Mouse (Mus musculus): ENCODE measurements around the gene 1110002E22Rik. TPM values are rescaled to one million over a fixed set of nuclear protein-coding genes. Genes with fewer than 3 reads are reported as not detected.

1110002E22Rik gene
- polyA plus RNA-seq, 1 experiment from 2014 or later: 2.3 TPM

GRCm38 (mm10) chr3:138066348-138066856, 1.6 kb downstream of the 1110002E22Rik start:
- Histone ChIP-seq H3K9me3 (no peaks in the 10 kb centered on the region), H3K27me3 (no peaks in the 10 kb centered on the region), H3K36me3 (no peaks in the 10 kb centered on the region), H3K4me1 (peaks cover 26% of the 10 kb centered on the region), H3K9ac (no peak overlapping the region), H3K4me3 (peak overlapping the region; percentile 5), H3K27ac (no peak overlapping the region), H3K4me2 (replicated peaks) (peak overlapping the region; percentile 3)
- peak; percentile 49 for ATAC-seq (ENCODE audit: low FRiP score, low read depth)
- WGBS: 80% methylated on average over 20 of the region's 20 CpGs

- no peak for ATAC-seq (ENCODE audit: low FRiP score, low read depth)
These were observed 2.4 kb downstream of the 1110002E22Rik start, which contains the start of gene Gm5105 for GRCm38 (mm10) chr3:138067288-138067687. TSS of gene Gm5105 (minus strand) at chr3:138067388.

GRCm38 (mm10) chr3:138068103-138068502, 3.3 kb downstream of the 1110002E22Rik start:
- Histone ChIP-seq H3K27me3 (no peaks in the 10 kb centered on the region), H3K27ac (no peak overlapping the region), H3K4me2 (replicated peaks) (0 out of 2 replicates have a peak overlapping the region, but pooled peaks have one; percentile 3), H3K9ac (no peak overlapping the region), H3K4me3 (no peak overlapping the region), H3K9me3 (no peaks in the 10 kb centered on the region), H3K4me1 (peaks cover 21% of the 10 kb centered on the region), H3K36me3 (no peaks in the 10 kb centered on the region)
- ATAC-seq (ENCODE audit: low FRiP score, low read depth): no peak
- 96% methylated on average over 12 of the region's 12 CpGs for WGBS

More at GRCm38 (mm10) chr3:138067288-138067687, 2.4 kb downstream of the 1110002E22Rik start, which contains the start of gene Gm5105:
- Histone ChIP-seq H3K4me3 (peak within 1 kb of the TSS; percentile 7), H3K9me3 (no peaks in the 10 kb centered on the region), H3K4me1 (peaks cover 26% of the 10 kb centered on the region), H3K36me3 (no peaks in the 10 kb centered on the region), H3K27me3 (no peaks in the 10 kb centered on the region), H3K9ac (no peak within 1 kb of the TSS), H3K4me2 (replicated peaks) (peak within 1 kb of the TSS; percentile 3), H3K27ac (no peak within 1 kb of the TSS)
- 90% methylated on average over 12 of the region's 12 CpGs for WGBS

DNA sequence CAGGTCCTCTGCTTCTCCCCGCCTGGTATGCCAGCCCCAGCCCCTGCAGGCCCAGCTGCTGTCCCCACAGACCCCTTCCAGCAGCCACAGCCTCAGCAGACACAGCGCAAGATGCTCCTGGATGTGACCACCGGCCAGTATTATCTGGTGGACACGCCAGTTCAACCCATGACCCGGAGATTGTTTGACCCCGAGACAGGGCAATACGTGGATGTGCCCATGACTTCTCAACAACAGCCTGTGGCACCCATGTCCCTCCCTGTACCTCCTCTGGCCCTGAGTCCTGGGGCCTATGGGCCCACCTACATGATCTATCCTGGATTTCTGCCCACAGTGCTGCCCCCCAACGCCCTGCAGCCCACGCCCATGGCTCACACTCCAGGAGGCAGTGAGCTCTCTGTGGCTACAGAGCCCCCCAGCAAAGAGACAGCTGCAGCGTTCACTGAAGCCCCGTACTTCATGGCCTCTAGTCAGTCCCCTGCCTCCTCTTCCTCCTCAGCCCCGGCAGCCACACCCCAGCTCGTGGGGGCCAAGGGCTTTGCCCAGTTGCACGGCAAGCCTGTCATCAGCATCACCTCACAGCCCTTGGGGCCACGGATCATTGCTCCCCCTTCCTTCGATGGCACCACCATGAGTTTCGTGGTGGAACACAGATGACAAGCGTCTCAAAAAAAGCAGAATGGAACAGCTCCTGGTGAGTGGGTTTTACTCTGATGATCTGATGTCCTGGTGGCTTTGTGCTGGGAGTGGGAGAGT, 5.1 kb downstream of the 1110002E22Rik start:
- Histone ChIP-seq H3K9me3 (no peaks in the 10 kb centered on the region), H3K4me3 (no peak overlapping the region), H3K36me3 (no peaks in the 10 kb centered on the region), H3K9ac (no peak overlapping the region), H3K4me2 (replicated peaks) (peak overlapping the region; percentile 14), H3K27ac (no peak overlapping the region), H3K4me1 (peaks cover 6% of the 10 kb centered on the region), H3K27me3 (no peaks in the 10 kb centered on the region)
- ATAC-seq (ENCODE audit: low FRiP score, low read depth): no peak
- 71% methylated on average over 18 of the region's 18 CpGs for WGBS

GRCm38 (mm10) chr3:138071004-138071403, 6.2 kb downstream of the 1110002E22Rik start:
- H3K9me3 ChIP-seq: no peaks in the 10 kb centered on the region
- H3K9ac ChIP-seq: no peak overlapping the region
- WGBS: 4% methylated on average over 1 of the region's 1 CpGs
- no peaks in the 10 kb centered on the region for H3K27me3 ChIP-seq
- H3K4me3 ChIP-seq: no peak overlapping the region
- no peak overlapping the region for H3K4me2 ChIP-seq (replicated peaks)
- H3K4me1 ChIP-seq: peaks cover 6% of the 10 kb centered on the region; the same call in 1 of the 2 replicates
- ATAC-seq (ENCODE audit: low FRiP score, low read depth): no peak
- H3K36me3 ChIP-seq: no peaks in the 10 kb centered on the region
- H3K27ac ChIP-seq: no peak overlapping the region

- Histone ChIP-seq H3K27ac (no peak overlapping the region), H3K27me3 (no peaks in the 10 kb centered on the region), H3K4me3 (no peak overlapping the region), H3K9ac (no peak overlapping the region), H3K9me3 (no peaks in the 10 kb centered on the region), H3K4me2 (replicated peaks) (0 out of 2 replicates have a peak overlapping the region, but pooled peaks have one; percentile 10), H3K4me1 (peaks cover 6% of the 10 kb centered on the region; the same call in 1 of the 2 replicates), H3K36me3 (no peaks in the 10 kb centered on the region)
- WGBS: 67% methylated on average over 10 of the region's 10 CpGs
- ATAC-seq (ENCODE audit: low FRiP score, low read depth): no peak
These were observed 6.7 kb downstream of the 1110002E22Rik start for GRCm38 (mm10) chr3:138071476-138072073.

GRCm38 (mm10) chr3:138074214-138074613, 9.4 kb downstream of the 1110002E22Rik start:
- H3K27ac ChIP-seq: no peak overlapping the region
- H3K9me3 ChIP-seq: no peaks in the 10 kb centered on the region
- no peak overlapping the region for H3K9ac ChIP-seq
- peaks cover 4% of the 10 kb centered on the region; the same call in 1 of the 2 replicates for H3K4me1 ChIP-seq
- H3K36me3 ChIP-seq: no peaks in the 10 kb centered on the region
- no peaks in the 10 kb centered on the region for H3K27me3 ChIP-seq
- H3K4me2 ChIP-seq (replicated peaks): no peak overlapping the region
- no peak for ATAC-seq (ENCODE audit: low FRiP score, low read depth)
- no peak overlapping the region for H3K4me3 ChIP-seq
- 75% methylated on average over 1 of the region's 1 CpGs for WGBS

GRCm38 (mm10) chr3:138075209-138075608, 10.4 kb downstream of the 1110002E22Rik start:
- Histone ChIP-seq H3K9me3 (no peaks in the 10 kb centered on the region), H3K27me3 (no peaks in the 10 kb centered on the region), H3K9ac (no peak overlapping the region), H3K4me2 (replicated peaks) (no peak overlapping the region), H3K4me1 (peaks cover 4% of the 10 kb centered on the region; the same call in 1 of the 2 replicates), H3K36me3 (no peaks in the 10 kb centered on the region), H3K4me3 (no peak overlapping the region), H3K27ac (no peak overlapping the region)
- no peak for ATAC-seq (ENCODE audit: low FRiP score, low read depth)
- WGBS: 69% methylated on average over 8 of the region's 8 CpGs

- H3K9ac ChIP-seq: no peak overlapping the region
- H3K4me3 ChIP-seq: no peak overlapping the region
- H3K4me2 ChIP-seq (replicated peaks): no peak overlapping the region
- 60% methylated on average over 11 of the region's 11 CpGs for WGBS
- no peaks in the 10 kb centered on the region for H3K27me3 ChIP-seq
- peaks cover 4% of the 10 kb centered on the region; the same call in 1 of the 2 replicates for H3K4me1 ChIP-seq
- H3K9me3 ChIP-seq: no peaks in the 10 kb centered on the region
- H3K36me3 ChIP-seq: no peaks in the 10 kb centered on the region
- no peak for ATAC-seq (ENCODE audit: low FRiP score, low read depth)
- no peak overlapping the region; the same call in 1 of the 2 replicates for H3K27ac ChIP-seq
These were observed 12.9 kb downstream of the 1110002E22Rik start for GRCm38 (mm10) chr3:138077476-138078340.

DNA sequence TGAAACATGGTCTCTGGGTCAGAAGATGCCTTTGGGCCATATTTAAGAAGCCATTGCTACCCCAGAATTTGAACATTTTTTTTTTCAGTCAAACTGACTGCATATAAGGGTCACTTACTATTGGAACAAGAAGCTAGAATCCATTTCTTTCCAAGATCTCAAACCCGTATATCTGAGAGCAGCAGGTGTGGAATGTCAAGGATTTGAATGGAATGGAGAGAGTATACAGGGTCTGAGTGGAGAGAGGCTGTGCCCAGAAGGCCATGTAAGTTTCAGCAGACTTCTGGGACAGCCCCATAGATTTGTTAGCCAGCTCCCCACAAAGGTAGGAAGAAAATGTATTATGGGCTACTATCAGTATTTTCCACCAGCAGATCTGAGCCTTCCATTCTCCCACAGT, 13.8 kb downstream of the 1110002E22Rik start:
- no peaks in the 10 kb centered on the region for H3K9me3 ChIP-seq
- no peak overlapping the region for H3K4me2 ChIP-seq (replicated peaks)
- peaks cover 4% of the 10 kb centered on the region; the same call in 1 of the 2 replicates for H3K4me1 ChIP-seq
- no peaks in the 10 kb centered on the region for H3K36me3 ChIP-seq
- no peak overlapping the region for H3K4me3 ChIP-seq
- H3K9ac ChIP-seq: no peak overlapping the region
- no peaks in the 10 kb centered on the region for H3K27me3 ChIP-seq
- 65% methylated on average over 1 of the region's 1 CpGs for WGBS
- no peak for ATAC-seq (ENCODE audit: low FRiP score, low read depth)
- 0 out of 2 replicates have a peak overlapping the region, but pooled peaks have one; percentile 2 for H3K27ac ChIP-seq

GRCm38 (mm10) chr3:138083073-138083637, 18.3 kb downstream of the 1110002E22Rik start:
- WGBS: 72% methylated on average over 1 of the region's 1 CpGs
- Histone ChIP-seq H3K9me3 (no peaks in the 10 kb centered on the region), H3K27ac (no peak overlapping the region), H3K4me2 (replicated peaks) (no peak overlapping the region), H3K36me3 (no peaks in the 10 kb centered on the region), H3K4me1 (no peaks in the 10 kb centered on the region), H3K4me3 (no peak overlapping the region), H3K9ac (no peak overlapping the region), H3K27me3 (no peaks in the 10 kb centered on the region)
- ATAC-seq (ENCODE audit: low FRiP score, low read depth): no peak
